Mouse (Mus musculus) neural tube, embryonic 11.5 days (tissue): ENCODE data around the gene Sorcs2. TPM values are rescaled to one million over a fixed set of nuclear protein-coding genes. Genes with fewer than 3 reads are reported as not detected.

ENCODE experiments used
- ATAC-seq: fragments of 200-750 bp; cut with Nextera tagmentation; 2 replicates; pipeline ENCODE4 v1.8.0; 2017; ENCODE audit warnings: moderate number of reproducible peaks, mild to moderate bottlenecking, moderate TSS enrichment, moderate library complexity; ENCODE audit not compliant: insufficient read depth, low FRiP score, low TSS enrichment
- DNase-seq: peaks from one replicate; pipeline ENCODE4 v3.0.0-alpha.2; 2015; ENCODE audit warnings: low spot score
- H3K27ac ChIP-seq: fragments of 300-500 bp; sonication (generic); 2 replicates; pipeline ENCODE4 v1.5.1; 2014; ENCODE audit warnings: low read depth, mild to moderate bottlenecking, low read length
- H3K27me3 ChIP-seq: fragments of 300-500 bp; sonication (generic); 2 replicates; pipeline ENCODE4 v1.6.1; 2014; ENCODE audit warnings: mild to moderate bottlenecking, low read length, mixed read lengths; ENCODE audit not compliant: control insufficient read depth, insufficient read depth
- H3K36me3 ChIP-seq: fragments of 300-500 bp; sonication (generic); 2 replicates; pipeline ENCODE4 v1.6.1; 2014; ENCODE audit warnings: mild to moderate bottlenecking, low read length, moderate library complexity, mixed read lengths; ENCODE audit not compliant: control insufficient read depth, insufficient read depth
- H3K4me1 ChIP-seq: fragments of 300-500 bp; sonication (generic); 2 replicates; pipeline ENCODE4 v1.6.1; 2014; ENCODE audit warnings: low read length, mixed read lengths; ENCODE audit not compliant: control insufficient read depth, insufficient read depth
- H3K4me2 ChIP-seq: fragments of 300-500 bp; sonication (generic); 2 replicates; pipeline ENCODE4 v1.6.1; 2014; ENCODE audit warnings: low read depth, mild to moderate bottlenecking, moderate library complexity
- H3K4me3 ChIP-seq: fragments of 300-500 bp; sonication (generic); 2 replicates; pipeline ENCODE4 v1.5.1; 2014; ENCODE audit warnings: low read depth, low read length
- H3K9ac ChIP-seq: fragments of 300-500 bp; sonication (generic); 2 replicates; pipeline ENCODE4 v1.6.1; 2014; ENCODE audit warnings: mild to moderate bottlenecking, low read length
- H3K9me3 ChIP-seq: fragments of 300-500 bp; sonication (generic); 2 replicates; pipeline ENCODE4 v1.6.1; 2016; ENCODE audit warnings: low read length; ENCODE audit not compliant: control insufficient read depth
- WGBS: fragments of 180-500 bp; shearing (Covaris S2); extraction: QIAGEN DNeasy Blood & Tissue Kit; methylation state at CpG from one replicate; pipeline ENCODE4 v1.1.7; 2014; 5-methylcytosine and 5-hydroxymethylcytosine counted together
- polyA plus RNA-seq: library from polyadenylated mRNA; unstranded; fragments of >200 nt; fragmentation: Nextera tagmentation; extraction: Ambion mirVana; gene quantifications from 2 replicates; pipeline ENCODE4 v1.2.1, GENCODE M21; 2014

The Sorcs2 gene
- polyA plus RNA-seq, 1 experiment from 2014 or later: 9.1 TPM

- no peak overlapping the region for H3K9ac ChIP-seq
- no peak overlapping the region for H3K4me2 ChIP-seq
- H3K36me3 ChIP-seq: no peaks in the 10 kb centered on the region
- peaks cover 8% of the 10 kb centered on the region; the same call in 1 of the 2 replicates for H3K4me1 ChIP-seq
- no peak for ATAC-seq
- DNase-seq: no peak
- no peak overlapping the region for H3K4me3 ChIP-seq
- 92% methylated on average over 9 of the region's 9 CpGs for WGBS
- no peaks in the 10 kb centered on the region for H3K9me3 ChIP-seq
- H3K27ac ChIP-seq: no peak overlapping the region
- no peaks in the 10 kb centered on the region for H3K27me3 ChIP-seq
These were observed 313.9 kb downstream of the Sorcs2 start for GRCm38 (mm10) chr5:36083869-36084565.

- H3K4me2 ChIP-seq: no peak overlapping the region
- 82% methylated on average over 8 of the region's 8 CpGs for WGBS
- no peak overlapping the region for H3K9ac ChIP-seq
- H3K4me3 ChIP-seq: no peak overlapping the region
- H3K27me3 ChIP-seq: 0 out of 2 replicates have a peak, but pooled peaks cover 2% of the 10 kb centered on the region
- H3K9me3 ChIP-seq: no peaks in the 10 kb centered on the region
- H3K4me1 ChIP-seq: peaks cover 8% of the 10 kb centered on the region; the same call in 1 of the 2 replicates
- H3K27ac ChIP-seq: no peak overlapping the region
- no peak for ATAC-seq
- no peak for DNase-seq
- no peaks in the 10 kb centered on the region for H3K36me3 ChIP-seq
These were observed 316.9 kb downstream of the Sorcs2 start for GRCm38 (mm10) chr5:36081021-36081420.

GRCm38 (mm10) chr5:36075172-36076074 lies 322.5 kb downstream of the Sorcs2 start:
- DNase-seq: no peak
- Histone ChIP-seq H3K9me3 (no peaks in the 10 kb centered on the region), H3K4me1 (no peaks in the 10 kb centered on the region), H3K27ac (no peak overlapping the region), H3K4me2 (no peak overlapping the region), H3K9ac (no peak overlapping the region), H3K4me3 (no peak overlapping the region), H3K27me3 (0 out of 2 replicates have a peak, but pooled peaks cover 2% of the 10 kb centered on the region), H3K36me3 (no peaks in the 10 kb centered on the region)
- no peak for ATAC-seq
- WGBS: 77% methylated on average over 5 of the region's 5 CpGs

- ATAC-seq (no peak), DNase-seq (no peak)
- H3K9ac ChIP-seq: no peak overlapping the region
- H3K27ac ChIP-seq: no peak overlapping the region
- H3K4me2 ChIP-seq: no peak overlapping the region
- H3K27me3 ChIP-seq: 0 out of 2 replicates have a peak, but pooled peaks cover 2% of the 10 kb centered on the region
- no peaks in the 10 kb centered on the region; the same call in 1 of the 2 replicates for H3K4me1 ChIP-seq
- no peak overlapping the region for H3K4me3 ChIP-seq
- 60% methylated on average over 6 of the region's 6 CpGs for WGBS
- H3K9me3 ChIP-seq: no peaks in the 10 kb centered on the region
- no peaks in the 10 kb centered on the region for H3K36me3 ChIP-seq
These were observed 328.2 kb downstream of the Sorcs2 start for GRCm38 (mm10) chr5:36069503-36070360.

- ATAC-seq: no peak
These were observed 330.2 kb downstream of the Sorcs2 start for GRCm38 (mm10) chr5:36067651-36068181.

GRCm38 (mm10) chr5:36057804-36058322 lies 340.1 kb downstream of the Sorcs2 start:
- H3K4me2 ChIP-seq: no peak overlapping the region
- no peak overlapping the region for H3K27ac ChIP-seq
- no peak overlapping the region for H3K9ac ChIP-seq
- H3K9me3 ChIP-seq: no peaks in the 10 kb centered on the region
- 86% methylated on average over 14 of the region's 14 CpGs for WGBS
- no peak for ATAC-seq
- H3K4me3 ChIP-seq: no peak overlapping the region
- DNase-seq: no peak
- no peaks in the 10 kb centered on the region for H3K27me3 ChIP-seq
- no peaks in the 10 kb centered on the region for H3K36me3 ChIP-seq
- H3K4me1 ChIP-seq: peaks cover 6% of the 10 kb centered on the region; the same call in 1 of the 2 replicates

More at GRCm38 (mm10) chr5:36067651-36068181, 330.2 kb downstream of the Sorcs2 start:
- H3K4me1 ChIP-seq: no peaks in the 10 kb centered on the region; the same call in 1 of the 2 replicates
- 25% methylated on average over 8 of the region's 8 CpGs for WGBS
- 0 out of 2 replicates have a peak, but pooled peaks cover 2% of the 10 kb centered on the region for H3K27me3 ChIP-seq
- H3K9me3 ChIP-seq: no peaks in the 10 kb centered on the region
- DNase-seq: no peak
- H3K9ac ChIP-seq: no peak overlapping the region
- no peak overlapping the region for H3K4me2 ChIP-seq
- no peak overlapping the region for H3K27ac ChIP-seq
- no peaks in the 10 kb centered on the region for H3K36me3 ChIP-seq
- no peak overlapping the region for H3K4me3 ChIP-seq

GRCm38 (mm10) chr5:36056921-36057320 lies 341.0 kb downstream of the Sorcs2 start:
- no peak overlapping the region for H3K4me2 ChIP-seq
- WGBS: 91% methylated on average over 2 of the region's 2 CpGs
- H3K27ac ChIP-seq: no peak overlapping the region
- H3K36me3 ChIP-seq: no peaks in the 10 kb centered on the region
- ATAC-seq (no peak), DNase-seq (no peak)
- H3K9me3 ChIP-seq: no peaks in the 10 kb centered on the region
- peaks cover 6% of the 10 kb centered on the region; the same call in 1 of the 2 replicates for H3K4me1 ChIP-seq
- no peaks in the 10 kb centered on the region for H3K27me3 ChIP-seq
- no peak overlapping the region for H3K9ac ChIP-seq
- H3K4me3 ChIP-seq: no peak overlapping the region

- no peaks in the 10 kb centered on the region for H3K27me3 ChIP-seq
- H3K4me3 ChIP-seq: no peak overlapping the region
- 93% methylated on average over 14 of the region's 14 CpGs for WGBS
- DNase-seq (no peak), ATAC-seq (no peak)
- H3K4me1 ChIP-seq: peaks cover 6% of the 10 kb centered on the region; the same call in 1 of the 2 replicates
- no peak overlapping the region for H3K4me2 ChIP-seq
- no peaks in the 10 kb centered on the region for H3K36me3 ChIP-seq
- no peak overlapping the region for H3K27ac ChIP-seq
- no peaks in the 10 kb centered on the region for H3K9me3 ChIP-seq
- no peak overlapping the region for H3K9ac ChIP-seq
These were observed 342.1 kb downstream of the Sorcs2 start for GRCm38 (mm10) chr5:36055876-36056275.
